Mouse (Mus musculus) heart, embryonic 14.5 days (tissue): ENCODE data around the gene Ankfy1. TPM values are rescaled to one million over a fixed set of nuclear protein-coding genes. Genes with fewer than 3 reads are reported as not detected.
"Not testable (repeated sequence)": the region's sequence is repeated elsewhere in the genome, so short reads cannot be mapped to it uniquely, and the experiment has no call there.

ENCODE experiments used
- ATAC-seq: fragments of 200-750 bp; cut with Nextera tagmentation; 2 replicates; pipeline ENCODE4 v1.8.0; 2017; ENCODE audit warnings: low read depth, moderate TSS enrichment; ENCODE audit not compliant: insufficient number of reproducible peaks, insufficient read depth, low FRiP score
- H3K27ac ChIP-seq, 2 experiments: fragments of 200-500 bp in 1 of 2; fragments of 300-500 bp in 1 of 2; sonication (generic) in 1 of 2; replicated peaks in 1 of 2; 2 replicates each; pipeline ENCODE4 v1.5.1; 2012 to 2014; ENCODE audit warnings: low read depth in 2 of 2, low read length in 2 of 2, control low read depth in 1 of 2, mild to moderate bottlenecking in 1 of 2, mixed read lengths in 1 of 2; ENCODE audit not compliant: control insufficient read depth in 1 of 2, insufficient read depth in 1 of 2
- H3K27me3 ChIP-seq: fragments of 300-500 bp; sonication (generic); 2 replicates; pipeline ENCODE4 v1.6.1; 2014; ENCODE audit warnings: mild to moderate bottlenecking, low read length, control low read depth; ENCODE audit not compliant: control insufficient read depth, insufficient read depth
- H3K36me3 ChIP-seq: fragments of 300-500 bp; sonication (generic); 2 replicates; pipeline ENCODE4 v1.6.1; 2014; ENCODE audit warnings: mild to moderate bottlenecking, control low read depth, low read length, mixed read lengths; ENCODE audit not compliant: control insufficient read depth, insufficient read depth
- H3K4me1 ChIP-seq, 2 experiments: fragments of 200-500 bp in 1 of 2; fragments of 300-500 bp in 1 of 2; sonication (generic) in 1 of 2; 2 replicates each; pipeline ENCODE4 v1.6.1; 2012 to 2014; ENCODE audit warnings: low read length in 2 of 2, control low read depth in 1 of 2, mixed read lengths in 1 of 2; ENCODE audit not compliant: control insufficient read depth in 2 of 2, insufficient read depth in 2 of 2
- H3K4me2 ChIP-seq: fragments of 300-500 bp; sonication (generic); 2 replicates; pipeline ENCODE4 v1.6.1; 2014; ENCODE audit warnings: mild to moderate bottlenecking, low read length
- H3K4me3 ChIP-seq, 2 experiments: fragments of 200-500 bp in 1 of 2; fragments of 300-500 bp in 1 of 2; sonication (generic) in 1 of 2; 2 replicates each; pipeline ENCODE4 v1.5.1; 2012 to 2014; ENCODE audit warnings: low read length in 2 of 2, mild to moderate bottlenecking in 2 of 2, control low read depth in 1 of 2, low read depth in 1 of 2, moderate library complexity in 1 of 2; ENCODE audit not compliant: control insufficient read depth in 1 of 2, insufficient read depth in 1 of 2
- H3K9ac ChIP-seq: fragments of 300-500 bp; sonication (generic); 2 replicates; pipeline ENCODE4 v1.6.1; 2014; ENCODE audit warnings: mild to moderate bottlenecking, low read length
- H3K9me3 ChIP-seq: fragments of 300-500 bp; sonication (generic); 2 replicates; pipeline ENCODE4 v1.6.1; 2016; ENCODE audit warnings: low read length, control low read depth; ENCODE audit not compliant: control insufficient read depth
- WGBS: fragments of 180-500 bp; shearing (Covaris S2); extraction: QIAGEN DNeasy Blood & Tissue Kit; methylation state at CpG from one replicate; pipeline ENCODE4 v1.1.7; 2014; 5-methylcytosine and 5-hydroxymethylcytosine counted together
- polyA plus RNA-seq: library from polyadenylated mRNA; unstranded; fragments of >200 nt; fragmentation: Nextera tagmentation; extraction: Ambion mirVana; gene quantifications from 2 replicates; pipeline ENCODE4 v1.2.1, GENCODE M21; 2014

Gene Ankfy1
- polyA plus RNA-seq, 1 experiment from 2014 or later, result 25.6 TPM

- WGBS, result 94% methylated on average over 3 of the region's 3 CpGs
Observed at GRCm38 (mm10) chr11:72770324-72770723, 80.5 kb downstream of the Ankfy1 start.

GRCm38 (mm10) chr11:72770816-72771215, 81.0 kb downstream of the Ankfy1 start:
- H3K4me1 ChIP-seq, result no peaks in the 10 kb centered on the region
- H3K4me2 ChIP-seq, result no peak overlapping the region
- H3K9ac ChIP-seq, result no peak overlapping the region
- no peaks in the 10 kb centered on the region for H3K27me3 ChIP-seq
- H3K9me3 ChIP-seq, result no peaks in the 10 kb centered on the region; the same call in 1 of the 2 replicates
- no peak overlapping the region for H3K27ac ChIP-seq
- no peak for ATAC-seq
- H3K36me3 ChIP-seq, result peaks cover 36% of the 10 kb centered on the region
- 87% methylated on average over 5 of the region's 5 CpGs for WGBS
- no peak overlapping the region for H3K4me3 ChIP-seq

More at GRCm38 (mm10) chr11:72770324-72770723, 80.5 kb downstream of the Ankfy1 start:
- Histone ChIP-seq H3K4me3 (no peak overlapping the region), H3K9me3 (no peaks in the 10 kb centered on the region), H3K27me3 (no peaks in the 10 kb centered on the region), H3K9ac (no peak overlapping the region), H3K27ac (no peak overlapping the region), H3K36me3 (peaks cover 36% of the 10 kb centered on the region), H3K4me1 (no peaks in the 10 kb centered on the region), H3K4me2 (no peak overlapping the region)
- ATAC-seq, result no peak

- H3K4me3 ChIP-seq, result no peak overlapping the region
- WGBS, result 61% methylated on average over 4 of the region's 4 CpGs
- no peak for ATAC-seq
- no peaks in the 10 kb centered on the region for H3K27me3 ChIP-seq
- H3K36me3 ChIP-seq, result peaks cover 36% of the 10 kb centered on the region
- no peaks in the 10 kb centered on the region; the same call in 1 of the 2 replicates for H3K9me3 ChIP-seq
- H3K27ac ChIP-seq, result no peak overlapping the region
- H3K4me2 ChIP-seq, result no peak overlapping the region
- no peak overlapping the region for H3K9ac ChIP-seq
- H3K4me1 ChIP-seq, result no peaks in the 10 kb centered on the region
Observed at GRCm38 (mm10) chr11:72771461-72771860, 81.7 kb downstream of the Ankfy1 start.

GRCm38 (mm10) chr11:72772611-72773010, 82.8 kb downstream of the Ankfy1 start:
- 28% methylated on average over 1 of the region's 1 CpGs for WGBS
- H3K9me3 ChIP-seq, result not testable (repeated sequence)

GRCm38 (mm10) chr11:72778957-72779356, 89.2 kb downstream of the Ankfy1 start:
- Histone ChIP-seq H3K4me1 (no peaks in the 10 kb centered on the region), H3K9ac (no peak overlapping the region), H3K9me3 (no peaks in the 10 kb centered on the region; the same call in 1 of the 2 replicates), H3K36me3 (no peaks in the 10 kb centered on the region), H3K4me2 (no peak overlapping the region), H3K27me3 (no peaks in the 10 kb centered on the region), H3K27ac (no peak overlapping the region), H3K4me3 (no peak overlapping the region)
- ATAC-seq, result no peak

More at GRCm38 (mm10) chr11:72772611-72773010, 82.8 kb downstream of the Ankfy1 start:
- not testable (repeated sequence) for ATAC-seq, H3K27me3 ChIP-seq, H3K4me3 ChIP-seq, H3K9ac ChIP-seq, H3K27ac ChIP-seq, H3K4me1 ChIP-seq, H3K4me2 ChIP-seq
- peaks cover 28% of the 10 kb centered on the region for H3K36me3 ChIP-seq

GRCm38 (mm10) chr11:72782103-72782502, 92.3 kb downstream of the Ankfy1 start:
- no peaks in the 10 kb centered on the region for H3K27me3 ChIP-seq
- no peaks in the 10 kb centered on the region for H3K4me1 ChIP-seq
- 56% methylated on average over 2 of the region's 2 CpGs for WGBS
- no peak overlapping the region for H3K4me3 ChIP-seq
- no peaks in the 10 kb centered on the region for H3K36me3 ChIP-seq
- H3K27ac ChIP-seq, result no peak overlapping the region
- ATAC-seq, result no peak
- no peaks in the 10 kb centered on the region for H3K9me3 ChIP-seq
- no peak overlapping the region for H3K4me2 ChIP-seq
- H3K9ac ChIP-seq, result no peak overlapping the region

- Histone ChIP-seq H3K9ac (no peak overlapping the region), H3K9me3 (no peaks in the 10 kb centered on the region), H3K27me3 (no peaks in the 10 kb centered on the region), H3K4me3 (no peak overlapping the region), H3K27ac (no peak overlapping the region), H3K4me1 (no peaks in the 10 kb centered on the region), H3K36me3 (no peaks in the 10 kb centered on the region), H3K4me2 (no peak overlapping the region)
- no peak for ATAC-seq
- WGBS, result 77% methylated on average over 3 of the region's 3 CpGs
Observed at GRCm38 (mm10) chr11:72782503-72782902, 92.7 kb downstream of the Ankfy1 start.

GRCm38 (mm10) chr11:72792033-72792432, 102.2 kb downstream of the Ankfy1 start:
- peaks cover 2 to 8% of the 10 kb centered on the region in 2 experiments; a peak in 3 of 4 replicates for H3K4me1 ChIP-seq
- H3K27me3 ChIP-seq, result no peaks in the 10 kb centered on the region
- no peak overlapping the region for H3K9ac ChIP-seq
- H3K36me3 ChIP-seq, result no peaks in the 10 kb centered on the region
- H3K9me3 ChIP-seq, result no peaks in the 10 kb centered on the region
- H3K4me3 ChIP-seq, result no peak overlapping the region
- no peak for ATAC-seq
- no peak overlapping the region for H3K4me2 ChIP-seq
- H3K27ac ChIP-seq, result no peak overlapping the region
